Mouse (Mus musculus) neural tube, embryonic 10.5 days (tissue): ENCODE measurements around the gene Lrrc25.

Source experiments
- DNase-seq: peaks from one replicate; pipeline ENCODE4 v3.0.0-alpha.2; 2017; ENCODE audit warnings: low spot score; ENCODE audit errors: extremely low spot score

Lrrc25 gene

GRCm38 (mm10) chr8:70599507-70600290 is 16.3 kb upstream of the Lrrc25 start:
- no peak for DNase-seq

- DNase-seq: peak; percentile 61
These were observed 15.3 kb upstream of the Lrrc25 start for GRCm38 (mm10) chr8:70600473-70601270.

GRCm38 (mm10) chr8:70601271-70601649 is 14.7 kb upstream of the Lrrc25 start:
- peak; percentile 98 for DNase-seq

- no peak for DNase-seq
These were observed 13.7 kb upstream of the Lrrc25 start for GRCm38 (mm10) chr8:70602139-70602811.

GRCm38 (mm10) chr8:70604558-70604957 is 11.4 kb upstream of the Lrrc25 start:
- DNase-seq: no peak

- DNase-seq: no peak
These were observed 9.8 kb upstream of the Lrrc25 start for GRCm38 (mm10) chr8:70605871-70606779.

- no peak for DNase-seq
These were observed 9.0 kb upstream of the Lrrc25 start for GRCm38 (mm10) chr8:70606780-70607602.

GRCm38 (mm10) chr8:70607603-70607897 is 8.4 kb upstream of the Lrrc25 start:
- peak; percentile 29 for DNase-seq

GRCm38 (mm10) chr8:70607898-70608748 is 7.8 kb upstream of the Lrrc25 start:
- peak; percentile 69 for DNase-seq

GRCm38 (mm10) chr8:70608749-70609367 is 7.1 kb upstream of the Lrrc25 start, which contains the start of gene Ssbp4:
TSS of gene Ssbp4 (minus strand) at chr8:70608872.
- no peak for DNase-seq

GRCm38 (mm10) chr8:70609368-70609848 is 6.5 kb upstream of the Lrrc25 start:
- DNase-seq: peak; percentile 86

- peak; percentile 88 for DNase-seq
These were observed 5.8 kb upstream of the Lrrc25 start for GRCm38 (mm10) chr8:70609849-70610795.

- peak; percentile 95 for DNase-seq
These were observed 4.9 kb upstream of the Lrrc25 start for GRCm38 (mm10) chr8:70610796-70611771.

GRCm38 (mm10) chr8:70611849-70612248 is 4.1 kb upstream of the Lrrc25 start:
- peak; percentile 91 for DNase-seq

GRCm38 (mm10) chr8:70613763-70614162 is 2.2 kb upstream of the Lrrc25 start:
- DNase-seq: no peak

- DNase-seq: no peak
These were observed 1.5 kb upstream of the Lrrc25 start for GRCm38 (mm10) chr8:70614469-70614868.
